Mouse (Mus musculus): ENCODE measurements at regions not wholly inside any gene's neighbourhood (a gene's known extent, or its start where the extent isn't known, plus 50 kb on each side); places are given as distances from the start of the nearest gene placed in this dataset.
A peak's percentile ranks its signal among the peaks of the same experiment; 100 is the strongest.

DNA sequence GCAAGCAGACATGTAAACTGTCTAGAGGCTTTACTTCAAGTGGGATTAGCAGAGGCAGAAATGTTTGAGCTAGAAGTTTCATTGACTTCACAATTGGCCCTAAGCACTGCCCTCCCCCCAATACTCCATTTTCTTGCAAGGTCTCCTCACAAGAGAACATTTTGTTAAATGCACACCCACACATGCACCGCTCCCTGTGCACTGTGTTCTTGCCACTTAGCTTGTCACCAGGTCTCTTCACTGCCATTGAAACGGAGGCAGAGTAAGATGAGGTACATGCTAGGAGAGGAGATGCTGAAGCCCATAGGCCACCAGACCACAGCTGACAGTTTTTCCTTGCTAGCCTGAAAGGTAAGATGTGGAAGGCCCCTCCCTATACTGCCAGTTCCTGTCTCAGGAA, 53.0 kb upstream of the Lars2 start:
- DNase-seq (ENCODE audit: low spot score in 2 of 2): peak in 1 of 2 experiments; percentile 14
